Mouse (Mus musculus) gastrocnemius, postnatal 25 days (tissue): Measurements from ENCODE around the gene Rhoa. TPM values are rescaled to one million over a fixed set of nuclear protein-coding genes. Genes with fewer than 3 reads are reported as not detected.
A peak's percentile ranks its signal among the peaks of the same experiment; 100 is the strongest.
"Not testable (repeated sequence)": the region's sequence is repeated elsewhere in the genome, so short reads cannot be mapped to it uniquely, and the experiment has no call there.

Experiments
- DNase-seq: peaks from one replicate; pipeline ENCODE4 v3.0.0; 2022
- long read RNA-seq, 2 experiments: library from polyadenylated mRNA; stranded (forward); transcript quantifications; one replicate each; pipeline ENCODE4 v2.0.0; 2021
- total RNA-seq, 2 experiments: library from RNA; stranded (reverse); gene quantifications; 1 replicate in 1 of 2; 2 replicates in 1 of 2; pipeline ENCODE4 v1.2.3; 2021

Gene Rhoa
- 100 to 1,000 TPM; 104 to 120 TPM for total RNA-seq
- long read RNA-seq, experiment 1, transcript Rhoa-201 (6 exons, 2,197 nt): major isoform, 53 of 81 reads
- long read RNA-seq, experiment 1, partial matches to known transcripts: 4 of 81 reads
- long read RNA-seq, experiment 1, other reads (novel, unspliced or antisense): 22 of 81 reads
- long read RNA-seq, experiment 2, transcript Rhoa-201 (6 exons, 2,197 nt): major isoform, 56 of 78 reads
- long read RNA-seq, experiment 2, partial matches to known transcripts: 2 of 78 reads
- long read RNA-seq, experiment 2, other reads (novel, unspliced or antisense): 16 of 78 reads

DNA sequence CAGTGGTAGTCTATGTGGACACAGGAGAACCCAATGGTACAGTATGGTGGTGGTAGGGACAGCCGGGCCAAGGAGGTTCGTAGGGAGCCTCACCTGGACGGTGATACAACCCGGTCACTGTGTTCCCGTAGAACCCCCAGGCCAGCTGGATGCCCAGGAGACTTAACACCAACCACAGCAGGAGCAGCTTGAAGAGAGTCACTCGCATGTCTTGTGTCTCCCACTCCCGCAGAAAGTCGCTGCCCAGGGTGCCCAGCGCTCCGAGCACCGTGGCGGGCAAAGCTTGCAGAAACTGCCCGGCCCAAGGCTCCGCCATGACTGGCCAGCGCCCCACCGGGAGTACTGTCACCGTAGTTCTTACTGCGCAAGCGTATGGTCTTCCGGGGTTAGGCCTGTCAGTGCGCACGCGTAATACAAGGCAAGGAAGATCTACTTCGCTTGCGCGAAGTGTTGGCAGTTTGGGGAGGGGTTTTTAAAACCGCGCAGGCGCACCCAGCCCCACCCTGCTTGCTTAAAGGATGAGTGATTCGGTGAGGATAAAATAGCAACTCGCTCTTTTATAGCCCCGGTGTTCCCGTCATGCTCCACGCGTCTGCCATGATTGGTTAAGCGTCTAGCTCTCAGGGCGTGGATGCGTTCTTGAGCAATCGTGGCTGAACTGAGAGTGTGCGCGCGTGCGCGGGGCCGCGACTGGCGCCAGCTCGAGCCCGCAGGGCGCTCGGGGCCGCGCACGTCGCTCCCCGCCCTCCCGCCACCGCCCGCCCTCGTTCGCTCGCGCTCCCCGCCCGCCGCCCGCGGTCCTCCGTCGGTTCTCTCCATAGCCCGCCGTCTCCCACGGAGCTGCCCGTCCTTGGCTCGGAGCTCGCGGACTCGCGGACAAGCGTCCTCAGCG is at the start of gene Rhoa, which contains the start of gene Tcta:
Gene Rhoa, plus strand, starts transcription at position 501 of the 892 bp plus-strand sequence.
Gene Tcta, minus strand, starts transcription at position 532 of the 892 bp plus-strand sequence.
- peak; percentile 99 for DNase-seq

DNA sequence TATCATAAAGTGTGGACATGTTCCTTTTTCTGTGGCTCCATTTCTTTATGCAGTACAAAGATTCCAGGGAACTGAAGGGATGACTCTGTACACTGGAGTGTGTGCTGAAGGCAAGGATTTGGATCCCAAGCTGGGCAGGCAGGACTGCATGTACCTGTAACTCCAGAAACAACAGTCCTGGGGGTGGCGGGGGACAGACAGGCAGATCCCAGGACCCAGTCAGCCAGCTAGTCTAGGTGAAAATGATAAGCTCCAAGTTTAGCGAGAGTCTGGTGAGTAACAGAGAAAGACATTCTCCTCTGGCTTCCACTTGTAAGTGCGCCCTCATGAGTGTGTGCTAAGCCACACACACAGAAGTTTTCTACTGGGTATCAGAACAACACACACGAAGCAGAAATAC is 45.4 kb upstream of the Rhoa start:
- no peak for DNase-seq

DNA sequence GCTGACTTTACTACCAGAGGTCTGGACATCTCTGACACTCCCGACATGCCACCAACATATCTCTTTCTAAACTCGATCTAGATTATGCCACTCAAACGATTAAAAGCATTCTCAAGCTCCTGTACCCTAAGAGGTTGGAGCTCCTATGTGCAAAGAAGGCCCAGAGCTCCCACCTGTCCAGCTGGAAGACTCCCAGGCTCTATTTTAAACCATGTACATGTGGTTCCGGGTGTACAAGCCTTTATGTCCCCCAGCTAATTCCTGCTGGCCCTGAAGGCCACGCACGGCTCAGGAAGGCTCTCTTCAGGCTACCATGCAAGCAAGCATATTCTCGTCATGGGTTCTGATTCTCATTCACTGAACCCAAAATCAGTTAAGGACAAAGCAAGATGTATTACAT is 44.1 kb upstream of the Rhoa start:
- DNase-seq: peak; percentile 67

DNA sequence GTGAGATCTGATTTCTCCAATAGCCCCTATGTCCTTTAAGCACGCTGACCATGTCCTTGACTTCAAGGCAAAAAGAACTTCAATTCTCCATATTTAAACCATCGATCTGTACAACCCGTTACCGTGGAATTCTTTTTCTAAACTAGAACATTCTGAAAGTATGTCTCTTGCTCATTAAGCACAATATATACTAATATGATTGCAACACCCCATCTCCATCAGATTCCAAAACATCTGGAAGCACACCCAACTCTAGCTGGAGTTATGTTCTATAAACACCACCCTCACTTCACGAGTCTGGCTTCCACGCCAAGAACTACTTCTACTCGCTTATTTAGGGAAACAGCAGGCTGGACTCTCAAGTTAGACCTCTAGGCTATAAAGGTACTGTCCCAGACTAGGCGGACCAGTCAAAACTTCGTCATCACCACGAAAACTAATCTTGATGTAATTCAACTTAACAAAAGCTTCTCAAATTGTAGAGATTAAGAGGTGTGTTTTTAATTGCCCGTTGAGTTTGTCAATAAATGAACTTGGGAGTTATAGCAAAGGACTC is 43.4 kb upstream of the Rhoa start:
- peak; percentile 43 for DNase-seq

DNA sequence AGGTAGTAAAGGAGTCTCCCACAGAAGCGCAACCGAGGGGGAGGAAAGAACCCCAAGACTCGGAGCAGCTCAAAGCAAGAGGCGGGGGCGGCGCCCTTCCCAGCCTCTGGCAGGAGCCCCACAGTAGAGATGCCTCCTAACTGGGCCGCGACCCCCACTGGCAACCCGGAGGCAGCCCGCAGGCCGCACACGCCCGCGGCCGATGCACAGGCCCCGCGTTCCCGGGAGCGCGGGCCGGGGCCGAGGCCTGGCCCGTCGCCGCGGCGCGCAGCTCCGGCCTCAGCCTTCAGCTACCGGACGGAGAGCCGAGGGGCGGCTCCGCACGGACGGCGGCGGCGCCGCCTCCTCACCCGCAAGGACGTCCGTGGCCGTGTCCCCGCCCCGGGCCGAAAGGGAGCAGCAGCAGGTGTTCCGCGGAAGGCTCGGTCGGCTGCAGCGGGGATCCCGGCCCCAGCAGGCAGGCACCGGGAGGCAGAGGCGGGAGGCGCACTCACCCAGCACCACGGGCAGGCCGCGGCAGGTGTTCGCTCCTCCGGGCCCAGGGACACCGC is 42.7 kb upstream of the Rhoa start:
- DNase-seq: no peak

DNA sequence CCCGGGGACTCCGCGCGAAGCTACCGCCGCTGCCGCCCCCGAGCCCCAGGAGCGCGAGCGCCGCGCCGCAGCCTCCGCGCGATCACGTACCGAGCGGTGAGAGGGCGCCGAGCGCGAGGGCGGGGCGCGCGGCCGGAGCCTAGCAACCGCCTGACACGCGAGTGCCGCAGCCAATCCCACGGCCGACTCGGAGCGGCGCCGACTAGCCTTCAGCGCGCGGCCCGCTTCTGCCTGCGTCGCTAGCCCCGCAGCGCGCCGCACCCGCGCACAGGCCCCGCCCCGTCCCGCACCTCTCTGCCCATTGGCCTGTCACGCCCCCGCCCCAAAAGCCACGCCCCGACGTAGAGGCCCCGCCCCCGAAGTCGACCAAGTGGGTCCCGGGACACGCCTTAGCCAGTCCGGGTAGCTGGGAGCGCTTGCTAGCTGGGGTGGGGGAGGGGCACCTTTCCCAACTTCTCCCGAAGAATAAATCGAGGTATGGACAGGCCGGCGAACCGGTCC is 42.2 kb upstream of the Rhoa start, which contains the start of gene Dag1:
Gene Dag1, minus strand, starts transcription at position 269 of the 501 bp plus-strand sequence.
- peak; percentile 100 for DNase-seq

DNA sequence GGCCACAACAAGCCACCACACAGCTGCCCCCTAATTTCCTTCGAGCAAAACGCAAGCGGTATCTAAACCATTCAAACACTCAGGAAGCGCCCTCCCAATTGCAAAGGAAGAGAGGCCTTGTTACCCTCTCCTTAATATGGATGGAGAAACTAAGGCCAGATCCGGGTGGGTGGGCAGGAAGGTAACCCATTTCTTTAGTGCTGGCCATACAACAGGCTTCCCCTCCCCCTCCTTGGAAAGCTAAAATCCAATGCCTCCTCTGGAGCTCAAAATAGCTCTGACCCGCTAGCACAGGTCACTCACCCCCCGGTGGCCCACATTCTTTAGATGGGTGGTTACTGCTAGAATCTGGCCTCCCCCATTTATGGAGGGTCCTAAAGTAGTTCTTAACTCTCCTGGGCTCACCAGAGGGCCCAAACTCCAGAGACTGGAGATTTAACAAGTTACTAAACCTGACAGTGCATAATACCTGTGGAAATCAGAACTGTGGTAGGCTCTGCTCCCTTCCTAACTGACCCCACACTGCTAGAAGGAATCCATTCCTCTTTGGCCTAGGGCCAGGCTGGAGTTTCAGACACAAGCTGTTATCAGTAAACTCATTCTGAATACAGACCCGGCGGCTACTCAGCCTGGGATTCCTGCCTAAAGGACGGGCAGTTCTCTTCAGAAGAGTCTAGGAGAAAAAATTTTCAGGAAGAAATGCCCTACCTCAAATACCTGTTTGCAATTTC is 41.6 kb upstream of the Rhoa start:
- DNase-seq: no peak

DNA sequence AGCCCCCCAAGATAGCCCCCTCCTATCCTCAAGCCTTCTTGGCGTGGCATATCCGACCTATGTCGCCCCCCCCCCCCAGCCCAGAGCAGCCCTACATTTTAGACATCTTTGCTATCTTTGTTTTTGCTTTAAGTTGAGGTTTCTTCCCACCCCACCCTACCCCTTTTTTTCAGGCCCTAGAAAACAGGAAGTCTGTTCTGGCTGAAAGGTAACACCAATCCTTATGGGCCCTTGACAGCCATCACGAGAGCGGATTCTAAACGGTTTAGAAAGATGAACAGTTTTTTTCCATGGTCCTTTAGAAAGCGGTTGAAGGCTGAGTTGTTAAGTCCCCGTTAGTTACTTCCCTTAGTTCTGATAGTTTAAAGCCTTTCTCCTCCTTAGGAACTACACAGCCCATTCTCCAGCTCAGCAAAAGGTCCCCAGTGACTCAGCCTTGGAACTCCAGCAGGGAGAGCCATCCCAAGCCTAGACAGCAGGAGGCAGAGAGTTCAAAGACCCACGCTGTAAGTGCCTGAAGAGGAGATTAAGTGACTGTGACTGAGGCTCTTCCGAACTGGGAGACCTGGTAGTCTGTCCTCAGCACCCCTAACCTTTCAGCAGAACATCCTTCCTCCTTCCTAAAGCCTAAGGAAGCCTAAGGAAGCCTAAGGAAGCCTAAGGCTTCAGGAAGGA is 39.5 kb upstream of the Rhoa start:
- no peak for DNase-seq

DNA sequence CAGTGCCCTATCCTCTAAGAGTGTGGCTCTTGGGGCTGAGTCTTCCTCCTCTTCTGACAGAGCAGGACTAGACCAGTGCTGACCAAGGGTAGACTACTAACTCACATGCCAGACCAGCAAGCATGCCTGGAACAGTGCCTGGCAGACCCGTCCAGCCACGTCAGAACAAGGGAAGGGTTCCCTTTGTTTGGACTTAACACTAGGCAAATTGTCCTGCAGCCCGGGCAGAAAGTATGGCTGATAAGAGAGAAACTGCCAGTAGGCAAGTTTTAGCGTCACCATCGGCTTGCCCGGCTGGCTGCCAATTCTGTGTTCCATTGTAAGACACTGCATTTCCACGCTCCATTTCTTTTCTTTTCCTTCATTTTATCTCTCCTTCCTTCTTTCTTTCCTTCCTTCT is 38.2 kb upstream of the Rhoa start:
- no peak for DNase-seq

DNA sequence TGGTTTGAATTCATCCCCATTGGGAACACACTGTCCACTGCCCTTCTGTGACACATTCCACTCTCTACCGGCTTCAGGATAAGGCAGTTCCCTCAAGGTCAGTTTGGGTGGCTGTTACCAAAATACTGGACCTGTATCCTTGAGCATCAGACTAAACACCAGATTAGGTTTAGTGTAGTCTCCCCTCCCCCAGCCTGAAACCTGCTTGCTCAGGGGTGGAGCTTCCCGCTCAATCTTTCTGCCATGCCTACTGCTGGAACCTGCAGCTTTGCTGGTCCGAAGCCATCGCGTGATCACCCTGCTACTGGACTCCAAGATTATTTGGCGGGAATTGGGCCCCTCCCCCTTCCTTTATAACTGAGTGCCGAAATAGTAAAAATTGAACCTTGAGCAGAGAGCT is 37.2 kb upstream of the Rhoa start:
- DNase-seq: not testable (repeated sequence)

DNA sequence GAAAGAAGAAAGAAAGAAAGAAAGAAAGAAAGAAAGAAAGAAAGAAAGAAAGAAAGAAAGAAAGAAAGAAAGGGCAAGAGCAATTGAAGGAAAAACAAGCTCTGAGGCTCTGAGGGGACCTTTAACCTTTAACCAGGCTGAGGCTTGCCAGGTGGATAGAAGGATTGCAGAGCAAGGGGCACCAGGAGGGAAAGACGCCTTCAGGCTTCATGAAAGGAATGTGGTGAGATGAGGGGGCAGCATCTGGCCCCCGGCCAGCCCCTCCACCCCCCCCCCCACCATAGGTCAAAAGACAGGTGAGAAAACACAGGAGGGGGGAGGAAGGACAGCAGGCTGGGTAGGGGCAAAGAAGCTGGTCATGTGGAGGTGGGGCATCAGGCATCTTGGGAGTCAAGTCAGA is 34.0 kb upstream of the Rhoa start:
- no peak for DNase-seq

DNA sequence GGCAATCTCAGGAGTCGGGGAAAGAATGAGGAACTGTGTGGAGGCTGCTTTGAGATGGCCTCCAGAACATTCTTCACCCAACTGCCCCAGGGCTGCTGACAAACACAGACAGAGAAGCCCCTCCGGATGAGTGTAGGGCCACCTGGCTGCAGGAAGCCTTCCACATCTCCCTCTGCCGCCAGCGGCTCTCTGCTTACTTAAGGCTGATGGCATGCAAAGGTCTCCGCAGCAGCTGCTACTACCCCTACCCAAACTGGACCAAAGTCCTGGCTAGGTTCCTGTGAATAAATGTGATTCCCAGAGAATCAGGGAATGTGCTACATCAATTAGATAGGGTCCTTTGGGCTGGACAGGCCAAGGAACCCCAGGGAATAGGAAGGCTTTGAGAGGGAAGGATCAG is 33.2 kb upstream of the Rhoa start:
- no peak for DNase-seq

DNA sequence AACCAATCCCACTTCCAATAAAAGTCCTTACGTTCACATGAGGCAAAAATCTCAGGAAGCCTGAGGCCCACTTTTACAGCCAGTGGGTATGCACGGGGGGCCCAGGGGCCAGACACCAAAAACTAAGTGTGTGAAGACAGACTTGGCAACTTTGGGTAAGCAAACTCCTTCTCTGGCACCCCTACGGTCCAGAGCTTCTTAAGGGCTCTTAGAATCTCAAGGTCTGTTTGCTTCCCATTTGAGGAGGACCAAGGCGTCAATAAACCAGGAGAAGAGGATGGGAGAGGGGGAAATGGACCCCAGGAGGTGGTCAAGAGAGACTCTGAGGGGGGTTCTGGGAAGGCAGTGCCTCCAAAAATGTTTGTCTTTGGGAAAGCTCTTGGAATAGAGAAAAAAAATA is 32.4 kb upstream of the Rhoa start:
- DNase-seq: no peak

DNA sequence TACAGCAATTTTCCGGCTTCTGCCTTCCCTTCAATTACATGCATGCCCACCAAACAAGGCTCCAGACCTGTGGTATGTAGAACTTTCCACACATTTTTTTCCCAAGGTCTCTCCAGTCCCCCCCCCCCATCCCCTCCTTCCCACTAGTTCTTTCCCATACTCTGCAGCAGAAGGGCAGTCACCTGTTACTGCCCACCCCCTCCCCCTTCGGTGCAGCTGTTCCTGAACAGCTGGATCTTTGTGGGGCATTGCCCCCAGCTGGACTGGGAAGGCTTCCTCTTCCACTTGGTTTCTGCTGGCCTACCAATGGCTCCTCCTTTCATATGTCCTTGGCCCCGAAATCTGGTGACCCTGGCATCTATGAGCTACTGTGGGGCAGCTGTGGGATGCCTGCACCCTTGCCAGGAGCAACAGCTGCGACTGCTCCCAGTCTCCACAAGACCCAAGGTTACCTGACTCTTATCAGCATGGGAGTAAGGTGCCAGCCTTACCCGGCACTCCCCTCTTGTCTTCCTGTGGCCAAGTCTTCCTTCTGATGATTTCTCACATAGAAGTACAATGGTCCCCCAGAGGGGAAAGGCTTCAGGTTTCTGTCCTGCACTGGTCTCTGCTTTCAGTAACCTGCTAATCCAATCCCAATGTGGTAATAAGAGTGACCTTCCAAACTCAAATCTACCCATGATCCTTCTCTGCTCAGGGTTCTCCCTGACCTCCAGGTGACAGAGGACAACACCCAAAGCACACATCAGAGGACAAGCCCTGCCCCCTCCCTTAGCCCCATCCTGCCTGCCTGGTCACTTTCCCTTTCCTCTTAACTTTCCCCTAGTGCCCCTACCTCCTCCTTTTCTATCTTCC is 31.2 kb upstream of the Rhoa start:
- peak; percentile 48 for DNase-seq

DNA sequence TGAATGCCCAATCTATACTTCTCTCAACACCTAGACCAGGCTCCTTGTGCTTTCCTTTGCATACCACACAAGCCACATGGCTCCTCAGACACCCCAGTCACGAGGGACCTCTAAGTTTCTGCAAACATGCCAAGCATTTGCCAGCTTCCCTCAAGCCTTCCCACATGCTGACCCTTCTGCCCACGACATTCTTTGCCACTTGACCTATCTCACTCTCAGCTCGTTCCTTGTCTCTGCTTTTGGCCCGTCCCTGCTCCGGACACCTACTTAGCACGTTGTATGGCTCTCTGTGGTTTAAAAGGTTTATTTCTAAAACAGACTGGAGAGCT is 30.6 kb upstream of the Rhoa start:
- no peak for DNase-seq

DNA sequence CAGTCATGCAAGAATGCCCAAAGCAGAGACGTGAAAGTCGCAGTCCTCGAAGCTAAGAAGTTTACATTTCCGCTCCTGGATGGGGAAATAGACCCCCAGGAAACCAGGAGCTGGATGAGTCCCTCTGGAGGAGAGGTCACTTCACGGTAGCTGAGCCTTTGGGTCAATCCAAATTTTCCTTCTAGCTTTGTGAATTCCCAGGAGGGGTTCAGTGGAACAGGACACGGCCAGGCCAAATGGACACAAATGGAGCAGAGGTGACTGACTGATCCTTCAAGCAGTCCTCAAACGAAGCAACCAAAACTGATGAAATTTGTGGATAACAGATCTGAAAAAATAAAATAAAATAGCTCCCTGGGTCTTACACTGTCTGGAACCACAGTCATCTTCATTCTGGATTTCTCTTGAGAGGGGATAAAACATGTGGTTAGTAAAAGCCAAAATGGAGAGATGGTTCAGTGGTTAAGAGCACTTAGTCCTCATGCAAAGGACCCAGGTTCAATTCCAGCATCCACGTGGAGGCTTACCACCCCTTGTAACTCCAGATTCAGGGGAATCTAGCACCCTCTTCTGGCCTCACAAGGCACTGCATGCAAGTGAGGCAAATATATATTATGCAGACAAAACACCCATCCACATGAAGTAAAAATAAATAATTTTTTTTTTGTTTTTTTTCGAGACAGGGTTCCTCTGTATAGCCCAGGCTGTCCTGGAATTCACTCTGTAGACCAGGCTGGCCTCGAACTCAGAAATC is 27.1 kb upstream of the Rhoa start:
- DNase-seq: no peak

DNA sequence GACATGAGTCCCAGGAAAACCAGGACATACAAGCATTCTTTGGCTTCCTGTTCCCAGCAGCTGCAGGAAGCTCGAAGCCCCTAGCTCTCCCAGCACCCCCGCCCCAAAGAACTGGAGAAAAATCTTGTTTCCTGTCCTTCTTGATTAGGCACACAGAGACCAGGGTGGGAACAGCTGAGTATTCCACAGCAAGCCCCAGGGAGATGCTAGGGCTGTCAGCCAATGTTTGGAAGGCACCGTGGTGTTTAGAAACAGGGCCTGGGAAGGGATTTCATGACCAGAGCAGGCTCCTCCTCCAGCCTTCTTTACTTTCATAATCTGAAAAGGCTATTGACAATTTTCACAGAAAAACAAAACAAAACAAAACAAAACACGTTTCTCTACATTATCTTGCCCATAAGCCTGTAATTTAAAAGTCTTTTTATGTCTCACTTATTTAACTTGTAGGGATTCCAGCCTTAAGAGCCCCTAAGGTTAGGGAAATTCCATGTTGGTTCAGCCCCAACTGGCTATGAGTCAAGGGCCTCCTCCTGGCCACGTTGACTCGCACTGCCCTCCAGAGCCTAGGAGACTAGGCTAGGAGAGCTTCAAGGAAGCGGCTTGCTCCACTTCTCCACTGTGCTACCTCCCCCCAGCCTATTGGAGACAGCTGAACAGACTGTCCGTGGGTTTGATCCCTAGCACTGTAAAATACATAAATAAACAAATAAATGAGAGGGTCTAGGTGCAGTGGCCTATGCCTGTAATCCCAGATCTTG is 25.7 kb upstream of the Rhoa start:
- peak; percentile 91 for DNase-seq

DNA sequence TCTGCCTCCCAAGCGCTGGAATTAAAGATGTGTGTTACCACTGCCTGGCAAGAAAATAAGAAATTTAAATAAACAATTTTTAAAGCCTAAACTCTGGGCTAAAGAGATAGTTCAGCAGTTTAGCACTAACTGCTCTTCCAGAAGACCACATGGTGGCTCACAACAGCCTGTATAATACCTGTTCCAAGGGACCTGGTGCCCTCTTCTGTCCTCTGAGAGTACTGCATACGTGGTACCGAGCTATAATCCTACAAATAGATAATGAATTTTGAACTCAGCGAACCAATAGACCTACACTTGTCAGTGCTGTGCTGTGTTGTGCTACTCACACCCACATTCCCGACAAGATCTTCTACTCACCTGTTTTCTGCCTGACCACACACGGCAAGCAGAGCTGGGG is 21.5 kb upstream of the Rhoa start:
- DNase-seq: no peak
